Mouse (Mus musculus) lung, postnatal 4 days (tissue): Measurements from ENCODE around the gene Gnat1.

Experiments used
- DNase-seq, 2 experiments: peaks; one replicate each; pipeline ENCODE4 v3.0.0; 2021

Gene Gnat1

DNA sequence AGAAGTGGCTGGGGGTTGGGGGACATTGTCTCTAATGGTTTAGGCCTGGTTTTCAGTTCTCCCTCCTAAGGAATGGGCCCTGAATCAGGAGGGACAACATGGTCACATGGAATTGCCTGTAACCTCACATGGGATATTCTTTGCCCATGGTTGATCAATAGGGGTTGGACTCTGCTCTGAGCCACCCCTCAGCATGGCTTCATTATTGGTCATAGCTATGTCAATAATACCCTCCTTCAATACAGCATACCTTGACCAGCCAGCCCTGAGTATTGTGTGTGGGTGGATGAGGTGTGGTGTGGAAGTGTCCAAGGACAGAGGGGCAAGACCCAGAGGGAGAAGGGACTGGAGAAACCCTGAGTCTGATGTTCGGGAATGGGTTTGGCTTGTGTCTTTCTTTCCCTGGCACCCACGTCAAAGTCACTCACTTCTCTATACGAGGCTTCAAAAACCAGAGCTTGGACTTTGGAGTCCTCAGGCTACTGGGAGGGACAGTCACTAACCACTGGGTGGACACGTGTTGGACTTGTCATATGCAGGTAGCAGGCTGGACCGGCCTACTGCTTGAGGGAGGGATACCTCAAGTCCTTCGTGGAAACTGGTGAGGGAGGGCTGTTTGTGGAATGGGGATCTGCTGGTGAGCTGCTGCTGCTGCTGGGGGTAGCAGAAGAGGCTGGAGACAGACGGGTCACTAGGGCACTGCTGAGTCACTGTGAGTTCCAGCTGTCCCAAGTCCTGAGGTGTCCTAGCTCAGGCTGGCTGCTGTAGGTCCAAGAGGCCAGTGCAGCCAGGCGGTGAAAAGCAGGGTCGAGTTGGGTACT lies 4.7 kb downstream of the Gnat1 start:
- DNase-seq: no peak

GRCm38 (mm10) chr9:107670259-107670658 lies 9.3 kb downstream of the Gnat1 start:
- no peak for DNase-seq

- no peak for DNase-seq
Observed at GRCm38 (mm10) chr9:107669480-107669945, 10.0 kb downstream of the Gnat1 start, which contains the start of gene Slc38a3. TSS of gene Slc38a3 (minus strand) at chr9:107669530.

GRCm38 (mm10) chr9:107668916-107669315 lies 10.6 kb downstream of the Gnat1 start:
- no peak for DNase-seq

DNA sequence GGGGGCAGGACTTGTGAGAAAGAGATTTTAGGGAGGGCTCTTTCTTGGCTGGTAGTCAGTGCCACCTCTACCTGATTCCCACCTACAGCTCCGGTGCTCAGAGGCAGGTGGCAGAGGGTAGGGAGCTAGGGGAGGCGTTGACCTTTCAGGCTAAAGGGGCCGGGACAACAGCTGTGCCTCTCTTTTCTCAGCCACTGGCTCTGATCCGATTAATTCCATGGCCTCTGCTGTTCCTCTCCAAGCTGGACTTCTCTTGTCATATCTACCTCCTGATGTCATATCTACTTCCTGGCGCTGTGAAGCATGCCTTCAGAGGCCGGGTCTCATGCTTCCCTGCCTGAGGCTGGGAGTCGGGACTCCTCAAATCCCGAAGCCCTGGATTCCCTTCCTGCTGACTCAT lies 11.5 kb downstream of the Gnat1 start:
- DNase-seq: no peak

- peak; percentile 61 to 72 for DNase-seq
Observed at GRCm38 (mm10) chr9:107667219-107667618, 12.3 kb downstream of the Gnat1 start.

GRCm38 (mm10) chr9:107666751-107667205 lies 12.7 kb downstream of the Gnat1 start:
- DNase-seq: peak in 1 of 2 experiments; percentile 23

- DNase-seq: no peak
Observed at GRCm38 (mm10) chr9:107665308-107665707, 14.2 kb downstream of the Gnat1 start.

DNA sequence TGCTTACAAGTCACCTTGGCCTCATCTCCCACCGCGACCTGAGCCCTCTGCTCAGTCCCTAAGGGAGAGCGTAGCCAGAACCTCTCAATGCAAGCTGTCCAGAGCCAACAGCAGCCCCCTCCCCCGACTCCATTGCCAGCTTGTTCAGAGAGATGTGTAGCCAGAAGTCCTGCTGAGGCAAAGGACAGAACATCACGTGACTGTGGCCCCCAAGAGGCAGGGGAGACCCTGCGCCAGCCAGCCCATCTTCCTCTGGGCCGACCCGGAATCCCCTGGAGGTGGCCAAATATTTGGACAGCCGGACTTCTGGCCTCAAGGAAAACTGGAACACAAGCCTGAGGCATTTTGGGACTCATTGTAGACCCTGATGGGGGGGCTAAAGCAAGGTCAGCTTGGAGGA lies 16.0 kb downstream of the Gnat1 start:
- no peak for DNase-seq

GRCm38 (mm10) chr9:107662342-107662741 lies 17.2 kb downstream of the Gnat1 start:
- DNase-seq: peak in 1 of 2 experiments; percentile 16

GRCm38 (mm10) chr9:107660777-107661176 lies 18.7 kb downstream of the Gnat1 start:
- DNase-seq: no peak

GRCm38 (mm10) chr9:107659961-107660360 lies 19.6 kb downstream of the Gnat1 start:
- no peak for DNase-seq

DNA sequence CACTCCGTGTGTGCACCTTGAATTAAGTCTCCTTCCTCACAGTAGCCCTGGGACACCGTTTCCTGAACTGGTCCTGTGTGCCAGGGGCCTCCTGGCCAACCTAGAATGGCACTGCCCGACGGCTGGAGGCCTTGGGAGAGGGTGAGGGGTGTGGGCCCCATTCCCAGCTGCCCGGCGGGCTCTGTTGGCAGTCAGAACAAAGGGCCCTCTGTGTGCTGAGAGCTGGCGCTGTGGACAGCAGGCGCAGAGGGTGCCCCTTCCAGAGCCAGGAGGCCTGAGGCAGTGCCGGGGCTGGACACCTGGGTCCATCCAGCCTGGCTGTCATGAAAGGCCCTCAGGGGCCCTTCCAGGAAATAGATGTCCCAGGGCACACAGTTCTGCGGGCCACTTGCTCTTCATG lies 20.0 kb downstream of the Gnat1 start:
- no peak for DNase-seq

- no peak for DNase-seq
Observed at GRCm38 (mm10) chr9:107658096-107658495, 21.4 kb downstream of the Gnat1 start.

DNA sequence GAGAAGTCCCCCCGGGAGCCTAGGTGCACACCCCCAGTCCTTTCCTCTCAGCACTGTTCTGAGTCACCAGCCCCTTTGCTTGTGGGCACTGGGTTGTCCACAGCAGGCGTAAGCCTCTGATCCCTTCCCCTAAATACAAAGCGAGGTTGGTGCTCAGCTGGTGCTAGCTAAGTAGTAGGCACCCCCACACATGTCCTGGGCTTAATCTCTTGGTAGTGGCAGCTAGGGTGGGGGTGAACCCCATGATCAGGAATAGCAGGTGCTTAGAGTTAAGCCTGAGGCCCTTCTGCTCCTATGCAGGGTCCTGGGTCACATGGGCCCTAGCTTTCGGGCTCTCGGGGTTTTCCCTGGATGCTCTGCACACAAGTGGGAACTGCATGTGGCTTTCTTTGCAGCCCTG lies 22.4 kb downstream of the Gnat1 start:
- no peak for DNase-seq

- DNase-seq: no peak
Observed at GRCm38 (mm10) chr9:107654585-107654984, 24.9 kb downstream of the Gnat1 start.

GRCm38 (mm10) chr9:107653474-107653873 lies 26.0 kb downstream of the Gnat1 start:
- DNase-seq: no peak

- DNase-seq: peak in 1 of 2 experiments; percentile 17
Observed at GRCm38 (mm10) chr9:107650708-107651481, 28.6 kb downstream of the Gnat1 start.

DNA sequence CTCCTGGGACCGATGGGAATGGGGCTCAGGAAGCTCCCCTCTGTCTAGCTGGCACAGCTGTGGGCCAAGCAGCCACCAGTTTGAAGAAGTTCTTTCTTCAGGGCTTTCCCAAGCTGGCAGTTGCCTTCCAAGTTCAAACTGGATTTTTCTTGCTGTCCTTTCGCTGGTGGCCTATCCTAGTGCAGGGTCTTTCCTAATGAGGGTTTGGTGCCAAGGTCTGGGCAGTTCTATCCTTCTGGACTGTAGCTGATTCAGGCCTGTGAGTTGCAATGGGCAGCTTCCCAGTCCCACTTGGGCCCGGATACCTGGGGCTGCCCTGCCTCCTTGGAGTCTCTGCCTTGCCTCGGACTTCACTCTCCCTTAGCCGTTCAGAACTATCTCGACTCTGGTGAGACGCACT lies 29.3 kb downstream of the Gnat1 start:
- no peak for DNase-seq

DNA sequence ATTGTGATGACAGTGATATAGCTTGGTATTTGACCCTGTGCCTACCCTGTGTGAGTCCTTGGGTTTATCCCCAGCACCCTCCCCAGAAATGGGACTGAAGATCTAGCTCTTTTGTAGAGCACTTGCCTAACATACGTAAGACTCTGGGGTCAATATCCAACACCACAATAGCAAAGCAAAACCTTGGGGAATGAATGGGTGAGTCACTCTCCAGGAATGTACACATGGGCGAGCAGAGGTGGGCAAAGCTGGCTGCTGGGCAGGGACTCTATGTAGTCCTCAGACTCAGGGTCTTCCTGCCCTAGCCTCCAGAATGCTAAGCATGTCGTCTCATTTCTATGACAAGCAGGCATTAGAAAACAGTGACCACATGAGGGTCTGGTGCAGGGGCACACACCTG lies 30.7 kb downstream of the Gnat1 start:
- DNase-seq: no peak

DNA sequence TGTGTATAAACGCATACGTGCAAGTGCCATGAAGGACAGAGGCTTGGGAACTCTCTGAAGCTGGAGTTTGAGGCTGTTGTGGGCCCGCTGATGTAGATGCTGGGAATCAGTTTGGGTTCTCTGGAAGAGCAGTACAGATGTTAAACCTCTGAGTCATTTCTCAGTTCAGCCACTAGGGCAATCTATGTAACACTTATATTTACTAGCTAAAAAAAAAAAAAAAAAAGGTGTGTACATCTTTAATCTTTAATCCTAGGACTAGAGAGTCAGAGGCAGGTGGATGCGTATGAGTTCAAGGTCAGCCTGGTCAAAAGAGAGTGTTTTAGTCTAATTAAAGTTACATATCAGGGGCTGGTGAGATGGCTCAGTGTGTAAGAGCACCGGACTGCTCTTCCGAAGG lies 32.5 kb downstream of the Gnat1 start:
- DNase-seq: no peak

DNA sequence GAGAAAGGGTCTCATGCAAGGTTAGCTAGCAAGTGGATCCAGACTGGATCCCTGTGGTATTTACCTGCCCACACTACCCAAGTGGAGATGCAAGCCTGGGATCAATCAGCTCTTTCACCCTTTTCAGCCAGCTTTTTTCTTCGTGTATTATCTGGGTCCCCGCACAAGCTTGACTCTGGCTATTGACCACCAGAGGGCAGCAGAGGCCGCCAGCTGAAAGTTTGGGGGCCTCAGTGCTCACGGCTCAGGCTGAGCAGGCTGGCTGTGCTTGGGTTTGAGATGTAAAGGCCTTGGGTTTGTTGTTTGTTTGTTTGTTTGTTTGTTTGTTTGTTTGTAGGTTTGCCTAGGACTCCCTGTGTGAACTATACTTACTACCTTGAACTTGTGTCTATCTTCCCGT lies 33.9 kb downstream of the Gnat1 start:
- DNase-seq: peak; percentile 72 to 84

DNA sequence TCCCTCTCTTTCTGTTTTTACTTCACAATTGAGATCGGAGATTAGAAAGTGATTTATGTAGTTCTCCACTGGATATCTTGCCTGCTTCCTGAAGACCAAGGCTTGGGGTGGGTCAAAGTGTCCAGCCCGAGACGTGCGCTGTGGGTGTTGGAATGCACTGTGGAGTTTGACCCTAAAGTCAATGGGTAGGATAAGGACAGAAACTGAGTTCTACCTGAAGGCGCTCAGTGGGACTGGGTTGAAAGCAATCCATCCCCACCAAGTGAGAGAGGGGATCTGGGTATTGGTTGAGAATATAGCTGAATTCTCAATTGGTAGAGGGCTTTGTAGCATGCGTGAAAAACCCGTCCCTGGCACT lies 34.4 kb downstream of the Gnat1 start:
- no peak for DNase-seq
